Mouse (Mus musculus) limb, embryonic 15.5 days (tissue): ENCODE measurements around the gene Rnf216. TPM values are rescaled to one million over a fixed set of nuclear protein-coding genes. Genes with fewer than 3 reads are reported as not detected.

Source experiments
- ATAC-seq: fragments of 200-750 bp; cut with Nextera tagmentation; 2 replicates; pipeline ENCODE4 v1.8.0; 2017; ENCODE audit warnings: low read depth, moderate TSS enrichment; ENCODE audit not compliant: insufficient number of reproducible peaks, low FRiP score, low TSS enrichment
- H3K27ac ChIP-seq: fragments of 300-500 bp; sonication (generic); 2 replicates; pipeline ENCODE4 v1.5.1; 2015; ENCODE audit warnings: moderate library complexity, mild to moderate bottlenecking, inconsistent platforms
- H3K27me3 ChIP-seq: fragments of 300-500 bp; sonication (generic); 2 replicates; pipeline ENCODE4 v1.6.1; 2015; ENCODE audit warnings: inconsistent platforms
- H3K36me3 ChIP-seq: fragments of 300-500 bp; sonication (generic); 2 replicates; pipeline ENCODE4 v1.6.1; 2015; ENCODE audit warnings: inconsistent platforms
- H3K4me1 ChIP-seq: fragments of 300-500 bp; sonication (generic); 2 replicates; pipeline ENCODE4 v1.6.1; 2015; ENCODE audit warnings: inconsistent platforms
- H3K4me2 ChIP-seq: fragments of 300-500 bp; sonication (generic); 2 replicates; pipeline ENCODE4 v1.6.1; 2015; ENCODE audit warnings: mild to moderate bottlenecking, inconsistent platforms
- H3K4me3 ChIP-seq: fragments of 300-500 bp; sonication (generic); 2 replicates; pipeline ENCODE4 v1.5.1; 2015; ENCODE audit warnings: mild to moderate bottlenecking, inconsistent platforms
- H3K9ac ChIP-seq: fragments of 300-500 bp; sonication (generic); 2 replicates; pipeline ENCODE4 v1.6.1; 2015; ENCODE audit warnings: inconsistent platforms
- H3K9me3 ChIP-seq: fragments of 300-500 bp; sonication (generic); 2 replicates; pipeline ENCODE4 v1.6.1; 2016; ENCODE audit warnings: inconsistent platforms
- WGBS: fragments of 180-500 bp; shearing (Covaris S2); methylation state at CpG from one replicate; pipeline ENCODE4 v1.1.7; 2015; 5-methylcytosine and 5-hydroxymethylcytosine counted together
- polyA plus RNA-seq: library from polyadenylated mRNA; unstranded; fragments of >200 nt; fragmentation: Nextera tagmentation; extraction: Ambion mirVana; gene quantifications from 2 replicates; pipeline ENCODE4 v1.2.1, GENCODE M21; 2015

The Rnf216 gene
- polyA plus RNA-seq, 1 experiment from 2014 or later = 40.4 TPM

GRCm38 (mm10) chr5:142997526-142997925 is 115.3 kb downstream of the Rnf216 start:
- H3K9ac ChIP-seq = no peak overlapping the region
- no peaks in the 10 kb centered on the region for H3K27me3 ChIP-seq
- ATAC-seq = no peak
- 0 out of 2 replicates have a peak overlapping the region, but pooled peaks have one; percentile 34 for H3K27ac ChIP-seq
- H3K4me3 ChIP-seq = no peak overlapping the region
- no peaks in the 10 kb centered on the region for H3K9me3 ChIP-seq
- no peak overlapping the region for H3K4me2 ChIP-seq
- WGBS = 69% methylated on average over 9 of the region's 9 CpGs
- H3K36me3 ChIP-seq = peaks cover 33% of the 10 kb centered on the region
- H3K4me1 ChIP-seq = peaks cover 26% of the 10 kb centered on the region

GRCm38 (mm10) chr5:142994746-142995145 is 118.0 kb downstream of the Rnf216 start:
- H3K9ac ChIP-seq = no peak overlapping the region

GRCm38 (mm10) chr5:142989167-142989566 is 123.6 kb downstream of the Rnf216 start:
- Histone ChIP-seq H3K9ac (no peak overlapping the region), H3K27me3 (no peaks in the 10 kb centered on the region), H3K36me3 (peaks cover 41% of the 10 kb centered on the region), H3K9me3 (no peaks in the 10 kb centered on the region), H3K4me2 (no peak overlapping the region), H3K4me3 (no peak overlapping the region), H3K27ac (no peak overlapping the region), H3K4me1 (no peaks in the 10 kb centered on the region)
- ATAC-seq = no peak
- 82% methylated on average over 3 of the region's 3 CpGs for whole genome bisulfite sequencing

More at GRCm38 (mm10) chr5:142994746-142995145, 118.0 kb downstream of the Rnf216 start:
- H3K27me3 ChIP-seq = no peaks in the 10 kb centered on the region
- H3K9me3 ChIP-seq = no peaks in the 10 kb centered on the region
- ATAC-seq = no peak
- H3K4me3 ChIP-seq = no peak overlapping the region
- peaks cover 57% of the 10 kb centered on the region for H3K36me3 ChIP-seq
- H3K27ac ChIP-seq = no peak overlapping the region
- H3K4me1 ChIP-seq = peaks cover 5% of the 10 kb centered on the region; the same call in 1 of the 2 replicates
- WGBS = 81% methylated on average over 2 of the region's 2 CpGs
- H3K4me2 ChIP-seq = no peak overlapping the region

- Histone ChIP-seq H3K4me1 (no peaks in the 10 kb centered on the region), H3K27ac (no peak overlapping the region), H3K4me2 (no peak overlapping the region), H3K4me3 (no peak overlapping the region), H3K9me3 (no peaks in the 10 kb centered on the region), H3K27me3 (no peaks in the 10 kb centered on the region), H3K36me3 (peaks cover 34% of the 10 kb centered on the region), H3K9ac (no peak overlapping the region)
- no peak for ATAC-seq
- WGBS = 77% methylated on average over 5 of the region's 5 CpGs
These were observed 124.3 kb downstream of the Rnf216 start for GRCm38 (mm10) chr5:142988520-142988919.

DNA sequence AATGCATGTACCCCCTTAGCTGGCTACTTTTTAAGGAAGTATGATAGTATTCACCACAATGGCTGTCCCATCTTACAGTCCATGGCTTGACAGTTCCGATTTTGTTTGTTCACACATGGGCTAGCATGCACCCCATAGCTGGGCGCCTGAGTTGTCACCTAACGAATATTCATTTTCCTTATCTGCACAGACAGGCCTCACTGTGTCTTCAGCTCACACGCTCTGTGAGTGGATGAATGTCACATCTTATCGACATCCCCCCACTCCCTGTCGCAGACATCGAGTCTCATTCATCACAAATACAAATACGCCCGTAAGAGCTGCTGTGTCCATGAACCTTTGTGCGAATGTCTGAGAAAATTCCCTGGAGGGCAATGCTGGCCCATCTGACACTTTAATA is 128.5 kb downstream of the Rnf216 start:
- H3K4me3 ChIP-seq = no peak overlapping the region
- H3K27ac ChIP-seq = no peak overlapping the region
- no peak overlapping the region for H3K9ac ChIP-seq
- H3K4me2 ChIP-seq = no peak overlapping the region
- H3K4me1 ChIP-seq = no peaks in the 10 kb centered on the region
- no peaks in the 10 kb centered on the region for H3K27me3 ChIP-seq
- no peaks in the 10 kb centered on the region for H3K36me3 ChIP-seq
- no peaks in the 10 kb centered on the region for H3K9me3 ChIP-seq
- no peak for ATAC-seq
- 89% methylated on average over 10 of the region's 10 CpGs for WGBS

- Histone ChIP-seq H3K9ac (no peak overlapping the region), H3K4me3 (no peak overlapping the region), H3K4me2 (no peak overlapping the region), H3K27me3 (no peaks in the 10 kb centered on the region), H3K9me3 (no peaks in the 10 kb centered on the region), H3K27ac (no peak overlapping the region), H3K36me3 (no peaks in the 10 kb centered on the region), H3K4me1 (no peaks in the 10 kb centered on the region)
- ATAC-seq = no peak
- WGBS = 75% methylated on average over 8 of the region's 8 CpGs
These were observed 129.6 kb downstream of the Rnf216 start for GRCm38 (mm10) chr5:142983174-142983573.

- no peak overlapping the region for H3K9ac ChIP-seq
- no peaks in the 10 kb centered on the region for H3K36me3 ChIP-seq
- no peak overlapping the region for H3K4me3 ChIP-seq
- no peak overlapping the region for H3K27ac ChIP-seq
- 70% methylated on average over 16 of the region's 16 CpGs for WGBS
- H3K27me3 ChIP-seq = no peaks in the 10 kb centered on the region
- H3K9me3 ChIP-seq = no peaks in the 10 kb centered on the region
- no peak for ATAC-seq
- no peaks in the 10 kb centered on the region for H3K4me1 ChIP-seq
- H3K4me2 ChIP-seq = no peak overlapping the region
These were observed 130.6 kb downstream of the Rnf216 start for GRCm38 (mm10) chr5:142982046-142982801.

- Histone ChIP-seq H3K36me3 (peaks cover 29% of the 10 kb centered on the region), H3K27ac (peak overlapping the region; percentile 44; the same call in 1 of the 2 replicates), H3K27me3 (no peaks in the 10 kb centered on the region), H3K9ac (no peak overlapping the region), H3K4me3 (no peak overlapping the region), H3K9me3 (no peaks in the 10 kb centered on the region), H3K4me1 (peaks cover 19% of the 10 kb centered on the region), H3K4me2 (no peak overlapping the region)
- no peak for ATAC-seq
- WGBS = 55% methylated on average over 5 of the region's 5 CpGs
These were observed 136.3 kb downstream of the Rnf216 start for GRCm38 (mm10) chr5:142976516-142976915.

- no peak overlapping the region for H3K4me3 ChIP-seq
- peaks cover 47% of the 10 kb centered on the region for H3K36me3 ChIP-seq
- H3K9me3 ChIP-seq = no peaks in the 10 kb centered on the region
- ATAC-seq = peak; percentile 70
- peak overlapping the region; percentile 3; the same call in 1 of the 2 replicates for H3K4me2 ChIP-seq
- no peaks in the 10 kb centered on the region for H3K27me3 ChIP-seq
- 18% methylated on average over 18 of the region's 18 CpGs for WGBS
- peaks cover 19% of the 10 kb centered on the region for H3K4me1 ChIP-seq
- H3K27ac ChIP-seq = peak overlapping the region; percentile 76
- H3K9ac ChIP-seq = no peak overlapping the region
These were observed 138.1 kb downstream of the Rnf216 start for GRCm38 (mm10) chr5:142974598-142975121.

DNA sequence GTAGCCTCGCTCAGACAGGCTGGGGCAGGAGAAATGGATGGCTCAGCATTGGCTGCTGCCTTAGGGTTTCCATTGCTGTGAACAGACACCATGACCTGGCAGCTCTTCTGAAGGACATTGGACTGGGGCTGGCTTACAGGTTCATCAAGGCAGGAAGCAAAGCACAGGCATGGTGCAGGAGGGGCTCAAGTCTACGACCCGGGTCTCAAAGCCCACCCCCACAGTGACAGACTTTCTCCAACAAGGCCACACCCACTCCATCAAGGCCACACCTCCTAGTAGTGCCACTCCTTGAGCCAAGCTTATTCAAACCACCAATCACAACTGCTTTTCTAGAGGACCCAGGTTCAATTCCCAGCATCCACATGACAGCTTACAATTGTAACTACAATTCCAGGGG is 138.8 kb downstream of the Rnf216 start:
- H3K4me3 ChIP-seq = no peak overlapping the region
- no peaks in the 10 kb centered on the region for H3K27me3 ChIP-seq
- ATAC-seq = no peak
- H3K9me3 ChIP-seq = no peaks in the 10 kb centered on the region
- no peak overlapping the region for H3K9ac ChIP-seq
- no peak overlapping the region for H3K4me2 ChIP-seq
- peaks cover 54% of the 10 kb centered on the region for H3K36me3 ChIP-seq
- 43% methylated on average over 3 of the region's 3 CpGs for WGBS
- H3K4me1 ChIP-seq = peaks cover 19% of the 10 kb centered on the region
- H3K27ac ChIP-seq = 0 out of 2 replicates have a peak overlapping the region, but pooled peaks have one; percentile 27

DNA sequence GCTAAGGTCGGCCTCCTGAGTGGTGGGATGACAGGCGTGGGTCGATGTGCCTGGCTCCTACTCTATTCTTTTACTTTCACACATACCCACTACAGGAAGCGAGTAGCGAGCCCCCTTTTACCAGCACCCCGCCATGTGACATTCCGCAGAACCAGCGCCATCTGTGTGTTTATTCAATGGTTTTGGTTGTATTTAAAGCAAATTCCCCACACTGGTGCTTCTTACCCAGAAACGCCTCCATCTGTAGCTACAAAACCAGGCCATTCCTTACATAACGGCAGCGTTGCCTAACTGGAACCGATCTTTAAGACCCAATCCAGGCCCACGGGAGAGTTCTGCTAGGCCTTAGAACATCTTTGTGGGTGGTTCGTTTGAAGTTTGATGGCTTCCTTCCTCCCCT is 144.4 kb downstream of the Rnf216 start:
- H3K4me1 ChIP-seq = peaks cover 24% of the 10 kb centered on the region
- H3K4me2 ChIP-seq = no peak overlapping the region
- peaks cover 66% of the 10 kb centered on the region for H3K36me3 ChIP-seq
- H3K9ac ChIP-seq = no peak overlapping the region
- no peaks in the 10 kb centered on the region for H3K9me3 ChIP-seq
- no peak for ATAC-seq
- 87% methylated on average over 14 of the region's 14 CpGs for WGBS
- no peak overlapping the region for H3K27ac ChIP-seq
- no peak overlapping the region for H3K4me3 ChIP-seq
- no peaks in the 10 kb centered on the region for H3K27me3 ChIP-seq

- no peak for ATAC-seq
- Histone ChIP-seq H3K4me3 (peak overlapping the region; percentile 78), H3K27ac (peak overlapping the region; percentile 98), H3K4me2 (peak overlapping the region; percentile 89), H3K9ac (no peak overlapping the region), H3K4me1 (peaks cover 41% of the 10 kb centered on the region), H3K9me3 (no peaks in the 10 kb centered on the region), H3K27me3 (no peaks in the 10 kb centered on the region), H3K36me3 (peaks cover 29% of the 10 kb centered on the region)
- WGBS = 86% methylated on average over 6 of the region's 6 CpGs
These were observed 148.1 kb downstream of the Rnf216 start for GRCm38 (mm10) chr5:142964650-142965049.
